Mouse (Mus musculus) hindbrain, embryonic 10.5 days (tissue): ENCODE measurements around the gene Chst3. TPM values are rescaled to one million over a fixed set of nuclear protein-coding genes. Genes with fewer than 3 reads are reported as not detected.
"Not testable (repeated sequence)": the region's sequence is repeated elsewhere in the genome, so short reads cannot be mapped to it uniquely, and the experiment has no call there.

ENCODE experiments used
- DNase-seq: peaks from one replicate; pipeline ENCODE4 v3.0.0-alpha.2; 2017; ENCODE audit warnings: low spot score
- H3K27ac ChIP-seq: fragments of 300-500 bp; sonication (generic); 2 replicates; pipeline ENCODE4 v1.5.1; 2016; ENCODE audit warnings: mild to moderate bottlenecking, moderate library complexity
- H3K27me3 ChIP-seq: fragments of 300-500 bp; sonication (generic); 2 replicates; pipeline ENCODE4 v1.6.1; 2016; ENCODE audit warnings: mild to moderate bottlenecking; ENCODE audit not compliant: poor library complexity, insufficient read depth, severe bottlenecking
- H3K36me3 ChIP-seq: fragments of 300-500 bp; sonication (generic); 2 replicates; pipeline ENCODE4 v1.6.1; 2016; ENCODE audit warnings: mild to moderate bottlenecking, moderate library complexity
- H3K4me1 ChIP-seq: fragments of 300-500 bp; sonication (generic); replicated peaks from 2 replicates; pipeline ENCODE4 v1.6.1; 2016; ENCODE audit warnings: mild to moderate bottlenecking
- H3K4me3 ChIP-seq: fragments of 300-500 bp; sonication (generic); 2 replicates; pipeline ENCODE4 v1.5.1; 2016; ENCODE audit warnings: mild to moderate bottlenecking, moderate library complexity
- H3K9me3 ChIP-seq: fragments of 300-500 bp; sonication (generic); 2 replicates; pipeline ENCODE4 v1.6.1; 2016; ENCODE audit warnings: mild to moderate bottlenecking, moderate library complexity
- WGBS: fragments of 180-500 bp; shearing (Covaris S2); methylation state at CpG from one replicate; pipeline ENCODE4 v1.1.7; 2016; 5-methylcytosine and 5-hydroxymethylcytosine counted together
- polyA plus RNA-seq: library from polyadenylated mRNA; unstranded; fragments of >200 nt; fragmentation: Nextera tagmentation; extraction: Ambion mirVana; gene quantifications from 2 replicates; pipeline ENCODE4 v1.2.1, GENCODE M21; 2016

Gene Chst3
- polyA plus RNA-seq, 1 experiment from 2014 or later: 1.8 TPM

GRCm38 (mm10) chr10:60162184-60162972 lies 56.7 kb downstream of the Chst3 start:
- not testable (repeated sequence) for H3K9me3 ChIP-seq, H3K27me3 ChIP-seq, H3K27ac ChIP-seq, H3K4me3 ChIP-seq, DNase-seq, H3K36me3 ChIP-seq
- peaks cover 16% of the 10 kb centered on the region for H3K4me1 ChIP-seq
- WGBS: 82% methylated on average over 8 of the region's 8 CpGs

GRCm38 (mm10) chr10:60161397-60161796 lies 57.7 kb downstream of the Chst3 start:
- not testable (repeated sequence) for H3K36me3 ChIP-seq, H3K27me3 ChIP-seq, DNase-seq, H3K9me3 ChIP-seq, H3K4me3 ChIP-seq, H3K27ac ChIP-seq
- H3K4me1 ChIP-seq: peaks cover 14% of the 10 kb centered on the region
- WGBS: 74% methylated on average over 3 of the region's 3 CpGs

GRCm38 (mm10) chr10:60158144-60158543 lies 60.9 kb downstream of the Chst3 start:
- Histone ChIP-seq H3K27ac (no peak overlapping the region), H3K4me1 (peaks cover 8% of the 10 kb centered on the region), H3K36me3 (no peaks in the 10 kb centered on the region), H3K27me3 (no peaks in the 10 kb centered on the region), H3K9me3 (no peaks in the 10 kb centered on the region), H3K4me3 (no peak overlapping the region)
- no peak for DNase-seq
- WGBS: 83% methylated on average over 3 of the region's 3 CpGs

- H3K27ac ChIP-seq: no peak overlapping the region
- no peaks in the 10 kb centered on the region for H3K9me3 ChIP-seq
- no peak overlapping the region for H3K4me3 ChIP-seq
- H3K4me1 ChIP-seq: peaks cover 6% of the 10 kb centered on the region
- no peak for DNase-seq
- H3K27me3 ChIP-seq: no peaks in the 10 kb centered on the region
- no peaks in the 10 kb centered on the region for H3K36me3 ChIP-seq
Measured at GRCm38 (mm10) chr10:60156016-60156415, 63.0 kb downstream of the Chst3 start.

- Histone ChIP-seq H3K27ac (0 out of 2 replicates have a peak overlapping the region, but pooled peaks have one; percentile 57), H3K27me3 (no peaks in the 10 kb centered on the region), H3K36me3 (no peaks in the 10 kb centered on the region), H3K9me3 (no peaks in the 10 kb centered on the region), H3K4me1 (peaks cover 8% of the 10 kb centered on the region), H3K4me3 (no peak overlapping the region)
- 72% methylated on average over 6 of the region's 6 CpGs for WGBS
- no peak for DNase-seq
Measured at GRCm38 (mm10) chr10:60151107-60151663, 67.9 kb downstream of the Chst3 start.

- 8% methylated on average over 5 of the region's 5 CpGs for WGBS
Measured at GRCm38 (mm10) chr10:60148087-60148486, 71.0 kb downstream of the Chst3 start.

GRCm38 (mm10) chr10:60147510-60148047 lies 71.5 kb downstream of the Chst3 start:
- 73% methylated on average over 10 of the region's 10 CpGs for WGBS
- not testable (repeated sequence) for H3K27me3 ChIP-seq

More at GRCm38 (mm10) chr10:60148087-60148486, 71.0 kb downstream of the Chst3 start:
- Histone ChIP-seq H3K27ac (no peak overlapping the region), H3K27me3 (no peaks in the 10 kb centered on the region), H3K4me1 (peaks cover 8% of the 10 kb centered on the region), H3K4me3 (no peak overlapping the region), H3K36me3 (no peaks in the 10 kb centered on the region), H3K9me3 (no peaks in the 10 kb centered on the region)
- DNase-seq: peak; percentile 84

GRCm38 (mm10) chr10:60141656-60142160 lies 77.4 kb downstream of the Chst3 start:
- Histone ChIP-seq H3K4me1 (0 out of 2 replicates have a peak, but pooled peaks cover 2% of the 10 kb centered on the region), H3K9me3 (no peaks in the 10 kb centered on the region), H3K4me3 (no peak overlapping the region), H3K27ac (no peak overlapping the region), H3K27me3 (no peaks in the 10 kb centered on the region), H3K36me3 (no peaks in the 10 kb centered on the region)
- 89% methylated on average over 3 of the region's 3 CpGs for WGBS
- DNase-seq: no peak

More at GRCm38 (mm10) chr10:60147510-60148047, 71.5 kb downstream of the Chst3 start:
- not testable (repeated sequence) for H3K9me3 ChIP-seq, H3K4me3 ChIP-seq, H3K4me1 ChIP-seq, DNase-seq, H3K36me3 ChIP-seq, H3K27ac ChIP-seq

- H3K4me3 ChIP-seq: no peak overlapping the region
- H3K9me3 ChIP-seq: no peaks in the 10 kb centered on the region
- H3K4me1 ChIP-seq: 0 out of 2 replicates have a peak, but pooled peaks cover 5% of the 10 kb centered on the region
- H3K27ac ChIP-seq: no peak overlapping the region
- no peaks in the 10 kb centered on the region for H3K36me3 ChIP-seq
- H3K27me3 ChIP-seq: no peaks in the 10 kb centered on the region
- WGBS: 89% methylated on average over 4 of the region's 4 CpGs
- no peak for DNase-seq
Measured at GRCm38 (mm10) chr10:60140751-60141150, 78.3 kb downstream of the Chst3 start.

GRCm38 (mm10) chr10:60138680-60139079 lies 80.4 kb downstream of the Chst3 start:
- H3K4me3 ChIP-seq: no peak overlapping the region
- WGBS: 88% methylated on average over 5 of the region's 5 CpGs
- no peak overlapping the region for H3K27ac ChIP-seq
- no peaks in the 10 kb centered on the region for H3K9me3 ChIP-seq
- H3K27me3 ChIP-seq: no peaks in the 10 kb centered on the region
- DNase-seq: no peak
- H3K36me3 ChIP-seq: no peaks in the 10 kb centered on the region
- H3K4me1 ChIP-seq: peaks cover 12% of the 10 kb centered on the region

- H3K4me3 ChIP-seq: no peak overlapping the region
- DNase-seq: no peak
- no peaks in the 10 kb centered on the region for H3K36me3 ChIP-seq
- peaks cover 20% of the 10 kb centered on the region for H3K4me1 ChIP-seq
- no peaks in the 10 kb centered on the region for H3K27me3 ChIP-seq
- H3K9me3 ChIP-seq: no peaks in the 10 kb centered on the region
- H3K27ac ChIP-seq: no peak overlapping the region
- 78% methylated on average over 7 of the region's 7 CpGs for WGBS
Measured at GRCm38 (mm10) chr10:60136935-60137334, 82.1 kb downstream of the Chst3 start.

- H3K4me1 ChIP-seq: peaks cover 20% of the 10 kb centered on the region
- H3K27ac ChIP-seq, H3K27me3 ChIP-seq, H3K4me3 ChIP-seq, DNase-seq, H3K9me3 ChIP-seq, H3K36me3 ChIP-seq: not testable (repeated sequence)
- WGBS: 64% methylated on average over 1 of the region's 1 CpGs
Measured at GRCm38 (mm10) chr10:60136010-60136409, 83.0 kb downstream of the Chst3 start.

- no peaks in the 10 kb centered on the region for H3K27me3 ChIP-seq
Measured at GRCm38 (mm10) chr10:60134201-60134600, 84.9 kb downstream of the Chst3 start.

More at GRCm38 (mm10) chr10:60134201-60134600, 84.9 kb downstream of the Chst3 start:
- Histone ChIP-seq H3K4me1 (peaks cover 20% of the 10 kb centered on the region), H3K36me3 (peaks cover 21% of the 10 kb centered on the region), H3K9me3 (no peaks in the 10 kb centered on the region), H3K4me3 (no peak overlapping the region), H3K27ac (peak overlapping the region; percentile 26; the same call in 1 of the 2 replicates)
- 49% methylated on average over 9 of the region's 9 CpGs for WGBS
- DNase-seq: no peak
